Mouse (Mus musculus) 3134 (cell line): Measurements from ENCODE around the gene Elmod3.

Experiments used
- DNase-seq: peaks from one replicate; pipeline ENCODE4 v3.0.0-alpha.2; 2011; ENCODE audit warnings: low spot score; ENCODE audit not compliant: insufficient read length; ENCODE audit errors: extremely low read depth

Gene Elmod3

GRCm38 (mm10) chr6:72597956-72598753 lies at the start of gene Elmod3, which contains the start of gene Retsat:
TSS of gene Elmod3 (minus strand) at chr6:72598413.
TSS of gene Retsat (plus strand) at chr6:72598475.
- DNase-seq = peak; percentile 87

- no peak for DNase-seq
Measured at GRCm38 (mm10) chr6:72647383-72647820, 49.2 kb upstream of the Elmod3 start.

DNA sequence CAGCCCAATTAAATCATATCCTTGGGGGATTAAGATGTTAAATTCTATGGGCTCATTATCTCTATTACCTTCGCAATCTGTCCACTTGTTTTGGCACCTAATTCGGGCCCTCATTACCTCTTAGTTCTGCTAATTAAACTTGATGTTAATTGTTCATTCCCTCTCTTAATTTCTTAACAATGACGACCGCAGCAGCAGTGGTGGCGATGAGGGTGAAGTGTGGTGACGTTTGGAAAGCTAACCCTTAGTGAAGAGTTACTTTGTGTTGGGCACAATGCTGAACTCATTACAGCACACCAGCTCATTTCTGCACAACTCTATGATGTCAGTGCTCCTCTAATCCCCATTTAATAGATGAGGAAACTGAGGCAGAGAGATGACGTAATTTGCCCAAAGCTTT lies 47.2 kb upstream of the Elmod3 start:
- no peak for DNase-seq

GRCm38 (mm10) chr6:72644576-72644975 lies 46.4 kb upstream of the Elmod3 start:
- DNase-seq = no peak

GRCm38 (mm10) chr6:72641218-72641954 lies 43.2 kb upstream of the Elmod3 start:
- DNase-seq = no peak

DNA sequence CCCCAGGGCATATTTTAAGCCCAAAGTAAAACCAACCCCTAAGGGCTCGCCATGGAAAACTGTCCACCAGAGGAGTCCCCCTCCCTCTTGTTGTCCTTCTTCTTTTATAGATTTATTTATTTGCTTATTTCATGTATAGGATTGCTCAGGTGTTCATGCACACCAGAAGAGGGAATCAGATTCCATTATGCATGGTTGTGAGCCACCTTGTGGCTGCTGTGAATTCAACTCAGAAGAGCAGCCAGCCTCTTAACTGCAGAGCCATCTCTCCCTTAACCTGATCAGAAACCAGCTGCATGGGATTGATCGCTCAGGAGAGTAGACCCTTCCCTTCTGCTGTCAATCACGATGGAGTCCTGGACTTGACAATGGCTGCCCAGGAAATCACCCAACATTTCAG lies 38.7 kb upstream of the Elmod3 start:
- no peak for DNase-seq

- DNase-seq = peak; percentile 62
Measured at GRCm38 (mm10) chr6:72635760-72636431, 37.7 kb upstream of the Elmod3 start.

DNA sequence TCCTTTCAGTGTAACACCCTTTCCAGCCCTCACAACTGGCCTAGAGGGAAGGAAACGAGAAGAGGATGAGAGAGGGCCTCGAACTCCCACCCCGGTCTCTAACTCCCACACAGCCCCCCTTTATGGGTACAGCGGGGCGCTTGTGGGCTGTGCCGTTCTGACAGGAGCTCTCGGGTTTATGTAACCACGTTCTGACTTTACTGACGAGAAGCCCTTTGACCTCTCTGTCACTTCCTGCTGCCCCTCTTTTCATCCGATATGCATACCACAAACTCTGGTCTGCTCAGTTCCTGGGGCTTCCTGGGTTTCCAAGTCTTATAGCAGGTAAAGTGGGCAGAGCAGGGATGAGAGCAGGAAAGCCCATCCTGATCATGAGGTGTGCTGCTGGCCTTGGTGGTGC lies 36.1 kb upstream of the Elmod3 start:
- no peak for DNase-seq

- DNase-seq = no peak
Measured at GRCm38 (mm10) chr6:72631700-72632099, 33.5 kb upstream of the Elmod3 start.

DNA sequence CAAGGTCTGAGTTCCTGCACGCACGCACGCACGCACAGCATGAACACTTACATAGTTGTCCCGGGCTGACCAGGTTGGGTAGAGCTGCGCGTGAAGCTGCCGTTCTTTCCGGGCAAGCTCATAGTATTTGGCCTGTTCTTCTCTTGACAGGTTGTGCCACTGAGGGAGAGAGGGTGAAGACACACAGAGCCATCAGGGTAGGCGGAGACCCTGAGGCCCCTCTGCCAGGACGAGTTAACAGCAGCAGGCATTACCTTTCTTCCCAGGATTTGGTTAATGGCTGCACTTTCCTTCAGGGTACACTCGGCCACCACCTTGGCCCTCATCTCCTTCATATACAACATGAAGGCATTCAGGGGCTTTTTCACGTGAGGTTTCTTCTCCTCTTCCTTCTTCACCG lies 32.7 kb upstream of the Elmod3 start:
- DNase-seq = no peak

DNA sequence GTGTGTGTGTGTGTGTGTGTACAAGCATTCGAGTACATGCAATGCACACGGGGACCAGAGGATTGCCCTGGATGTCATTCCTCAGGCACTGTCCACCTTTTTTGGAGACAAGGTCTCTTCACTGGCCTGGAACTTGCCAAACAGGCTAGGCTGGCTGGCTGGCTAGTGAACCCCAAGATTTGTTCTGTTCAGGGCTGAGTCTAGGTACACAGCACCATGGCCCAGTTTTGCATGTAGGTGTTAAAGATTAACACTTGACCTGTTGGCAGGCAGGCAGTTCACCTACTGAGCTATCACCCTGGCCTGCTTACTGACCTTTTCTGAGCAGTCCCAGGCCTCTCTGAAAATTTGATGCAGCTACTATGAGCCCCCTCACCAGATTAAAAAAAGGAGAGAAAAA lies 32.2 kb upstream of the Elmod3 start:
- no peak for DNase-seq

- DNase-seq = no peak
Measured at GRCm38 (mm10) chr6:72627276-72627675, 29.1 kb upstream of the Elmod3 start.

DNA sequence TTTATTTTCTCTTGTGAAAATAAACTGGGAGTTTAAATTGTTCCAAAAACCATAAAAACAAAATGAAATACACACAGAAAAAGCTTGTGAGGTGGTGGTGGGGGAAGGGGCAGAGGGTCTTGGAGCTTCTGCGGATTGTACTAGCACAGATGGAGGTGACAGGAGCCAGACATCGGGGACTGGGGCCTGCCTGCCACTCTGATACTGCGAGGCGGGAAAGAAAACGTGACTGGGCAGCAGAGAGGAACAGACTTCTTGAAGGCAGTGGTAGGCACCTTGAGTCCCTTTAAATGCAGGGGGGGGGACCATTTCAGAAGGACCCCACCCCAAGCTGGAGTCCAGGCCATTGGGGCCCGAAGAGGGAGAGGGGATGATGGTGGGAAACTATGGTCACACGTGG lies 28.2 kb upstream of the Elmod3 start:
- DNase-seq = no peak

DNA sequence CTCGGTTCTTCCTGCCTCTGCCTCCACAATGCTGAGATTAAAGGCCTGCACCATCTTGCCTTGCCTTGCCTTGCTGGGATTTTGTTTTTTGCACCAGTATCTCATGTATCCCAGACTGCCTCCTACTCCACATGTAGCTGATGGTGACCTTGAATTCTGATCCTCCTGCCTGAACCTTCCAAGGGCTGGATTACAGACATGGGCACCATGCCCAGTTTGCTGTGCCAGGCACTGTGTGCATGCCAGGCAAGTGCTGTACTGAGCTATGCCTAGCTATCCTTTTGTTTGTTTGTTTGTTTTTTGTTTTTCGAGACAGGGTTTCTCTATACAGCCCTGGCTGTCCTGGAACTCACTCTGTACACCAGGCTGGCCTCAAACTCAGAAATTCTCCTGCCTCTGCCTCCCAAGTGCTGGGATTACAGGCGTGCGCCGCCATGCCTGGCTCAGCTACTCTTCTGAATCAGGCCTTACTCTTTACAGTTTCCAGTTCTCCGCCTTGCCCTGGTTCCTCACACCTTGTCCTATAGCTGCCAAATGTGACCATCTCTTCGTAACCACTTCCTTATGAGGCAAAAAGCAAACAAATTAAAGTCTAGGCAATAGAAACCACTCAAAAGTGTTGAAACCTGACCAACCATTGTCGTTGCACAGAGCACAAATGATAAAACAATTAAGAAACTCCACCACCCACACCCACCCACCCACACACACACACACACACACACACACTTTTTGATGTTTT lies 25.6 kb upstream of the Elmod3 start:
- no peak for DNase-seq

GRCm38 (mm10) chr6:72622917-72623316 lies 24.7 kb upstream of the Elmod3 start:
- no peak for DNase-seq

DNA sequence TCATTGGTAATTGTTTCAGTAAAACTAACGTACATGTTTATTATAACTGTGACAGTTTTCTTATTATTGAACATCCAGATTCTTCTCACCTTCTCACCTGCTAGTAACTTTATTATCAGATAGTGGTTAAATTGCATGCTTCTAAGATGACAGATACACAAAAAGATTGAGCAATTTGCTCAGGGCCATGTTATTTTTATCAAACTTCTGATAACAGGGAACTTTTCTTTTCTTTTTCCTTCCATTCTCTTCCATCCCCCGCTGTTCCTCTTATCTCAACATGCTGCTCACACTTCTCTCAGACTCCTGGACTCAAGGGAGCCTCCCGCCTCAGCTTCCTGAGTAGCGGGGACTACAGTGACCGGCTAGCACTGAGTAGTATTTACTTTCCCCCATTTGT lies 22.7 kb upstream of the Elmod3 start:
- no peak for DNase-seq

DNA sequence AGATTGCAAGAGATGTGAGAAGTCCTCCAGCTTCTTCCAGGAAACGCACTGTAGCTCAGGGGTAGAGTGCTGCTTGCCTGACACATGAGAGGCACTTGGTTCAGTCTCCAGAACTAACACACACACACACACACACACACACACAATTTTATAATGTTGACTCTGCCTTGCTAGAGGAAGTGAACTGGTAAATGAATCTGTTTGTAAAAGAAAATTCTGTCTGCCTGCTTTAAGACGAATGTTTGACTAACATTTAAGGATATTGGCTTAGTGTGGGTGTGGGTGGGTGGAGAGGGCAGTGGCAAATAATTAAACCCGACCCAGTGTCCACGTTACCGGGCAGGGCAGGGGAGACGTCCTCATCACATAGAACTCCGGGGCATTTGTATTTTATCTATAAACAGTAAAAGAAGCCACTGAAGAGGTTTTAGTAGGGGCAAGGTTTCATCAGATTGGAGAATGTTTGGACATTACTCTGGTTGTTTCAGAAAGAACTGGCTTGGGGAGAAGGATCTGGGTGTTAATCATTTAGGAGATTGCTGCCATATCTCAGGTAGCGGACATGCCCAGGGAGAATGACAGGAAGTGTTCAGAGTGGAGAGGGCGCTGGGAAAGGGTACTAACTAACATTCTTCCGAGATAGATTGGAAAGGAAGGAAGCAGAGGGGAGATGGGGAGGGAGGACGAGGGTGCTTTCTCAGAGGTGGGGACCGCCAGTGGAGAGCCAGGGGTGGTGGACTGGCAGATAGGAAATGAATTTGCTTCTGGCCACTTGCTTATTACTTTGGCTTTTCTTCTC lies 21.7 kb upstream of the Elmod3 start:
- DNase-seq = no peak

- peak; percentile 92 for DNase-seq
Measured at GRCm38 (mm10) chr6:72616643-72617288, 18.6 kb upstream of the Elmod3 start, which contains the start of gene Tgoln1. TSS of gene Tgoln1 (minus strand) at chr6:72617000.
